Mouse (Mus musculus) liver, embryonic 11.5 days (tissue): ENCODE data around the gene Pgap3. TPM values are rescaled to one million over a fixed set of nuclear protein-coding genes. Genes with fewer than 3 reads are reported as not detected.

Experiments
- ATAC-seq: fragments of 200-750 bp; cut with Nextera tagmentation; replicated peaks from 2 replicates; pipeline ENCODE4 v1.8.0; 2017; ENCODE audit warnings: moderate number of reproducible peaks, mild to moderate bottlenecking, moderate TSS enrichment, moderate library complexity; ENCODE audit not compliant: low FRiP score
- DNase-seq: peaks from one replicate; pipeline ENCODE4 v3.0.0-alpha.2; 2017; ENCODE audit warnings: low spot score
- H3K27ac ChIP-seq: fragments of 300-500 bp; sonication (generic); 2 replicates; pipeline ENCODE4 v1.5.1; 2014; ENCODE audit warnings: mild to moderate bottlenecking, low read depth, low read length, control low read depth
- H3K27me3 ChIP-seq: fragments of 300-500 bp; sonication (generic); replicated peaks from 2 replicates; pipeline ENCODE4 v1.6.1; 2014; ENCODE audit warnings: low read length, mixed read lengths; ENCODE audit not compliant: control insufficient read depth, insufficient read depth
- H3K36me3 ChIP-seq: fragments of 300-500 bp; sonication (generic); 2 replicates; pipeline ENCODE4 v1.6.1; 2014; ENCODE audit warnings: mild to moderate bottlenecking, low read length, moderate library complexity, mixed read lengths; ENCODE audit not compliant: control insufficient read depth, insufficient read depth
- H3K4me1 ChIP-seq: fragments of 300-500 bp; sonication (generic); replicated peaks from 2 replicates; pipeline ENCODE4 v1.6.1; 2014; ENCODE audit warnings: low read length, mixed read lengths; ENCODE audit not compliant: control insufficient read depth, insufficient read depth
- H3K4me2 ChIP-seq: fragments of 300-500 bp; sonication (generic); 2 replicates; pipeline ENCODE4 v1.6.1; 2014; ENCODE audit warnings: mild to moderate bottlenecking, control low read depth, moderate library complexity
- H3K4me3 ChIP-seq: fragments of 300-500 bp; sonication (generic); 2 replicates; pipeline ENCODE4 v1.5.1; 2014; ENCODE audit warnings: low read depth, low read length, control low read depth
- H3K9ac ChIP-seq: fragments of 300-500 bp; sonication (generic); 2 replicates; pipeline ENCODE4 v1.6.1; 2014; ENCODE audit warnings: low read depth, low read length, control low read depth
- H3K9me3 ChIP-seq: fragments of 300-500 bp; sonication (generic); 2 replicates; pipeline ENCODE4 v1.6.1; 2016; ENCODE audit warnings: low read length, inconsistent platforms, mixed read lengths; ENCODE audit not compliant: control insufficient read depth
- WGBS: fragments of 180-500 bp; shearing (Covaris S2); extraction: QIAGEN DNeasy Blood & Tissue Kit; methylation state at CpG from one replicate; pipeline ENCODE4 v1.1.7; 2014; 5-methylcytosine and 5-hydroxymethylcytosine counted together
- polyA plus RNA-seq: library from polyadenylated mRNA; unstranded; fragments of >200 nt; fragmentation: Nextera tagmentation; extraction: Ambion mirVana; gene quantifications from 2 replicates; pipeline ENCODE4 v1.2.1, GENCODE M21; 2014

Pgap3 gene
- polyA plus RNA-seq, result 6.4 and 8.5 TPM in 2 replicates

DNA sequence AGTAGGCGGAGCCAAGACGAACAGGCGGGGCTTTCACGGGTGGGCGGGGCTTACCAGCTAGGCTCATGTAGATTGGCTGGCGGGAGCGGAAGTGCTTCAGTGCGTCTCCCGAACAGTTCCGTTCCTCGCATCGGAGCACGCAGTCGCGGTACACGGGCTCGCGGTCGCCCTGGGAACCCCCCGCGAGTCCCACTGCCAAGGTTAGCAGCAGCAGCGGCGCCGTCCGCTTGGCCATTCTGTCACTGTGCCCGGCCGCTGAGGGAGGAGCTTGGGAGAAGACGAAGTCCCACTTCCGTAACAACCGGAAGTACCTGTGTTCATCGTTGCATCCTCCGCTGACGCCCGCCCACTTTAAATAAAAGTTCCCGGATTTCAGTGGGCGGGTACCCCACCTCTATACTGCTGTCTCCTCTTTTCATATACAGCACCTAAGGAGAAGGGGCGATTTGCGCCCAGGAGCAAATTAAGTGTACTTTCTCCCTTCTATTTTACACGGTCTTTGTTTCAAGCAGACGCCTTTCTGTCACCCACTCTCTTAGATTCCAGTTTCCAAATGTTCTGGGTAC is at the start of gene Pgap3:
Pgap3 (minus strand) TSS at position 330 of the 566 bp plus-strand sequence.
- Histone ChIP-seq H3K9ac (peak within 1 kb of the TSS; percentile 83), H3K27me3 (no peaks in the 10 kb centered on the region; the same call in 1 of the 2 replicates), H3K27ac (peak within 1 kb of the TSS; percentile 92), H3K9me3 (no peaks in the 10 kb centered on the region), H3K4me2 (peak within 1 kb of the TSS; percentile 82), H3K4me1 (peaks cover 5% of the 10 kb centered on the region; the same call in 1 of the 2 replicates), H3K36me3 (no peaks in the 10 kb centered on the region), H3K4me3 (peak within 1 kb of the TSS; percentile 76)
- under 1% methylated on average over 40 of the region's 40 CpGs for WGBS
- DNase-seq (peak; percentile 89), ATAC-seq (peak; percentile 89)

DNA sequence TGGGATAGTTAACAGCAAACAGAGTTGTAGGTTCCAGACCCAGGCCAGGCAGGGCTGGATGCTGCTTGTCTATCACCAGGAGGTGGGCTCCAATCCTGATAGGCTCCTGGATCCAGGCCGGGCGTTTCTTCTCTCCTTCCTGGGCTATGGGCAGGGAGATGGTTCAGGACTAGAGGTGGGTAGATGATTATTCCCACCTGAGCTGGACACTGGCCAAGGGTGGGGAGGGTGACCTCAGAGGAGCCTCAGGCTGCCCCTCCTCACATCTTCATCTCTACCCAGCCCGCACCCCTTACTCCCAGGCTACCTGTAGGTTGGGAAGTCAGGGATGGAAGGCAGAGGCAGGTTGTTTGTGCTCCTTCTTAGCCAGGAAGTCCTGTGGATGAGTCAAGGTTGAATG is 49.1 kb upstream of the Pgap3 start:
- H3K4me2 ChIP-seq, result peak overlapping the region; percentile 50
- peaks cover 4% of the 10 kb centered on the region; the same call in 1 of the 2 replicates for H3K4me1 ChIP-seq
- H3K36me3 ChIP-seq, result no peaks in the 10 kb centered on the region; the same call in 1 of the 2 replicates
- H3K9ac ChIP-seq, result no peak overlapping the region
- peaks cover 55% of the 10 kb centered on the region for H3K27me3 ChIP-seq
- no peaks in the 10 kb centered on the region for H3K9me3 ChIP-seq
- DNase-seq, result no peak
- H3K4me3 ChIP-seq, result peak overlapping the region; percentile 34
- no peak overlapping the region for H3K27ac ChIP-seq
- no peak for ATAC-seq
- WGBS, result 76% methylated on average over 3 of the region's 3 CpGs

DNA sequence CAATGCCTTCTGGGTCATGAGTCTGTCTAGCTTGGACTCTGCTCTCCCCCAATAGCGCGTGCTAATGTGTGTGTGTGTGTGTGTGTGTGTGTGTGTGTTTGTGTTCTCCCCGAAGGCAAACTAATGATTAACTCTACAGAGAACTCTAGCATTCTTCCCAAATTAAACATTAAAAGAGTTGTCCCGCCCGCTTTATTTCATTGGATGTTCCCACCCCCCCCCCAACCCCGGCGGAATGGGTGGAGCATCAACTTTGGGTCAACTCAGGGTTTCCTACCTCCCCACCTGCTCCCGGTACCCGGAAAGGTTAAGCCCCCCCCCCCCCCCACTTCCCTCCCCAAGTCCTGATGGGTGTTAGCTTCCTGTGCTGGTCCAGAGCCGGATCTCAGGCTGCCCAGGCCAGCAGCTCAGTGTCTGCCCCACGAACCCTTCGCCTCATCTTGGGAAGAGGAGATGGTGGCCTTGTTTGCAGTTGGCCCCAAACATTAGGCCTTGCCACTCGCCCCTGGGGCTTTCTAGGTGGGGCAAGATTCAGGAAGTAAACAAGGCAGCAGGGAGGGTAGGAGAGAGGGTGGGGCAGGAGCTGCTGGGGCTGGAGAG is 48.0 kb upstream of the Pgap3 start:
- H3K27me3 ChIP-seq, result peaks cover 53% of the 10 kb centered on the region
- no peak overlapping the region for H3K9ac ChIP-seq
- H3K36me3 ChIP-seq, result no peaks in the 10 kb centered on the region; the same call in 1 of the 2 replicates
- no peaks in the 10 kb centered on the region for H3K9me3 ChIP-seq
- peaks cover 4% of the 10 kb centered on the region; the same call in 1 of the 2 replicates for H3K4me1 ChIP-seq
- peak overlapping the region; percentile 47 for H3K4me3 ChIP-seq
- DNase-seq, result no peak
- 0 out of 2 replicates have a peak, but pooled peaks have one; percentile 35 for ATAC-seq
- H3K27ac ChIP-seq, result peak overlapping the region; percentile 77
- peak overlapping the region; percentile 50 for H3K4me2 ChIP-seq
- 35% methylated on average over 13 of the region's 13 CpGs for WGBS

DNA sequence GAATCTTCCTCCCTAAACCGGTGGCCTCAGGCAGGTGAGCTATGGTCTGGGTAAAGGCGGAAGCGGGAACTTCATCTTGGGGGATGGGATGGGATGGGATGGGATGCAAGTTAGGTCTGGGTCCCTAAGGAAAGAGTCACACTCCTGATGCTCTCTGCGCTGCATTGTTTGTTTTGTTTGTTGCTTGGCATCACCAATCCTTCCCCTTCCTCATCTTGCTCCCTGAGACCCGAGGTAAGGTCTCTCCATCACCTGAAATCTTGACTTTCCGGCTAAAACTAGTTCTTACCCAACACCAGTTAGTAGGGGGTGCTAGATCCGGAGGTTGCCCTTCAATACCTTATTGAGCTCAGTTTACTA is 47.2 kb upstream of the Pgap3 start:
- WGBS, result 16% methylated on average over 7 of the region's 7 CpGs
- Histone ChIP-seq H3K27ac (peak overlapping the region; percentile 77), H3K4me3 (peak overlapping the region; percentile 47), H3K9ac (peak overlapping the region; percentile 56), H3K4me1 (peaks cover 4% of the 10 kb centered on the region; the same call in 1 of the 2 replicates), H3K9me3 (no peaks in the 10 kb centered on the region), H3K27me3 (peaks cover 53% of the 10 kb centered on the region), H3K36me3 (no peaks in the 10 kb centered on the region; the same call in 1 of the 2 replicates), H3K4me2 (peak overlapping the region; percentile 38)
- no peak for ATAC-seq
- DNase-seq, result no peak

DNA sequence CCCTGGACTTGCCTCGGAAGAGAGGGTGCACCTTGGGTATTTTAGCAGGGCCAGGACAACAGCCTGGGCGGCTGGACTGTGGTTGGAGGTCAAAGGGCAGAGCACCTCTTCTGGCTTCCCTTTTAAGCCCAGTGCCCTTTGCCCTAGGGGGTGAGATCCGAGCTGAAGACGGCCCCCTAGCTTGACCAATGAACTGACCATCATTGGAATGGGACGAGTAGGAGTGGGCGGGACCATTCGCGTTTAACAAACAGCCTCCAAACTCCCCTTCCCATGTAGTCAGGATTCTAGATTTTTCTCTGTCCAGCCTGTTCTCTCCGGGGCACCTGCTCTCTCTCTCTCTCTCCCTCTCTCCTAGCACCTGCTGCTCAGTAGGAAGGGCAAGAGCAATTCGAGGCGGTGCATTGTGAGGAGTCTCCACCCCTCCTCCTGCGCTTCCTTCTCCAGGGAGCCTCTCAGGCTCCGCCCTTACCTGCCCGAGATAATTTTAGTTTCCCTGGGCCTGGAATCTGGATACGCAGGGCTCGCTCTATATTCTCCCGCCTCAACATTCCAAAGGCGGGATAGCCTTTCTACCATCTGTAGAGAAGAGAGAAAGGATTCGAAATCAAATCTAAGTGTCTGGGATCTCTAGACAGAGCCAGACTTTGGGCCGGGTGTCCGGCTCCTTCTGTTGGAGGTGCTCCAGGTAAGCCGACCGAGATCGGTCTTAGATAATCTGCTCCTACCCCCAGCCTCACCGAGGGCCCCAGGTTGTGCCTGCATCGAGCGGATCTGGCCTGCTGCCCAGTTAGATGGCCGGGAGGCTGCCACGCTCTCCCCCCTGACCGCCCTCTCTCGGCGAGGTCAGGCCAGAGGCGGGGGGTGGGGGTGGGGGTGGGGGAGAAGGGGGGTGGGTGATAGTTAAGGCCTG is 46.5 kb upstream of the Pgap3 start:
- H3K4me3 ChIP-seq, result peak overlapping the region; percentile 47
- peak overlapping the region; percentile 33 for H3K4me2 ChIP-seq
- no peaks in the 10 kb centered on the region for H3K36me3 ChIP-seq
- H3K9ac ChIP-seq, result peak overlapping the region; percentile 56
- 6% methylated on average over 33 of the region's 33 CpGs for WGBS
- DNase-seq (peak; percentile 50), ATAC-seq (peak; percentile 63)
- H3K27ac ChIP-seq, result peak overlapping the region; percentile 77
- peaks cover 4% of the 10 kb centered on the region; the same call in 1 of the 2 replicates for H3K4me1 ChIP-seq
- no peaks in the 10 kb centered on the region for H3K9me3 ChIP-seq
- H3K27me3 ChIP-seq, result peaks cover 53% of the 10 kb centered on the region

DNA sequence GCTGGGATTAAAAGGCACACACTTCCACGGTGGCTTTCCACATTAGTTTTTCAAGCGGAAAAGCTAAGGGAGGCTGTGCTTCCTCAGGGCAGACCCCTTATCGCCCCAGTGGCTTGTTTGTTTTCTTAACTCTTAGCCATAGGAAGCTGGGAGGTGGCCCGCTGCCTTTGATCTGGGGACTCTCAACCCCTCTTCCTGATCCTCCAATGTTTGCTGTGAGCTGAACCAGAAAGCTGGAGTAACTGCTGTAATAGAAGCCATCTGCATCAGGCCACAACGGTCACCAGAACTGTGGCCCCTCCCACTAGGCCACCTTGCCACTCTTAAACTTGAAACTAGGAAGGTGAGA is 45.9 kb upstream of the Pgap3 start, which contains the start of gene Grb7:
Grb7 (plus strand) TSS at position 182 of the 349 bp plus-strand sequence.
- DNase-seq (no peak), ATAC-seq (peak; percentile 24)
- H3K9ac ChIP-seq, result peak within 1 kb of the TSS; percentile 56

DNA sequence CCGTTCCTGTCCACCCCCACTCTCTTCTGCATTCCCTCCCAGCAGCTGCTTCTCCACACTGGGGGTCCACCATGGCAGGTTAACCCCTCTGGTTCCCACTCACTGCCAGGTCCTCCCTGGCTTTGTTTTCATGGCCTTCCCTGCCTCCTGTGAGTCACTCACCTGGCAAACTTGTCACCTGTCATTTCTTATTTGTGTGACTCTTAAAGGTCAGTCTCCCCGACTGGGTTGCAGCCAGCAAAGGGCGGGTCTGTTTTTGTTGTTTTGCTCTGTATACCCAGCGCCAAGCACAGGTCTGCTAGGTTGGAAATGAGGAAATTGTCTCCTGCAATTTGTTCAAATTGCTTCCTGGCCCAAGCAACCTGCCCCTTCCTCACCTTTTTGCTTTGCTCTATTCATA is 45.4 kb upstream of the Pgap3 start:
- Histone ChIP-seq H3K9me3 (no peaks in the 10 kb centered on the region), H3K9ac (no peak overlapping the region), H3K27ac (peak overlapping the region; percentile 77), H3K4me2 (peak overlapping the region; percentile 31), H3K4me3 (peak overlapping the region; percentile 3; the same call in 1 of the 2 replicates), H3K36me3 (no peaks in the 10 kb centered on the region), H3K4me1 (peaks cover 4% of the 10 kb centered on the region; the same call in 1 of the 2 replicates), H3K27me3 (peaks cover 53% of the 10 kb centered on the region)
- ATAC-seq (no peak), DNase-seq (no peak)
- WGBS, result 49% methylated on average over 4 of the region's 4 CpGs

More for the DNA sequence above, 45.9 kb upstream of the Pgap3 start, which contains the start of gene Grb7:
- Histone ChIP-seq H3K4me2 (peak within 1 kb of the TSS; percentile 33), H3K9me3 (no peaks in the 10 kb centered on the region), H3K36me3 (no peaks in the 10 kb centered on the region), H3K4me3 (peak within 1 kb of the TSS; percentile 47), H3K27ac (peak within 1 kb of the TSS; percentile 77), H3K27me3 (peaks cover 53% of the 10 kb centered on the region), H3K4me1 (peaks cover 4% of the 10 kb centered on the region; the same call in 1 of the 2 replicates)
- WGBS, result 12% methylated on average over 5 of the region's 5 CpGs

DNA sequence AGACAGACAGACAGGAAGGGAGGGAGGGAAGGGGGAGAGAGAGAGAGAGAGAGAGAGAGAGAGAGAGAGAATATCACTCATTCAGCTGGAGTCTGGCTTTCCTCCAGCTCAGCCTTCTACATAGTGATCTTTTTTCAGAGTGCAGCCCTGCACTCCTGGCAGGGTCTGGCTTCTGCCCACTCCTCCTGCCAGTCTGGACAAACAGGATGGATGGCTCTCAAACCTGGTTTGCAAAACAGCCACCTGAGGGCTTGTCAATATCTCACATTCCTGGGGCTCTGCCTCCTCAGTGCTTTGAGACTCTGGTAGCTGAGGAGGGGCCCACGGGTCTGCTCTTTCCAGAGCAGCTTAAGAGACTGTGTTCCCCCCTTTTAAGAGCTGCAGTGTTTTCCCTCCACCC is 44.9 kb upstream of the Pgap3 start:
- 20% methylated on average over 1 of the region's 1 CpGs for WGBS
- Histone ChIP-seq H3K9me3 (no peaks in the 10 kb centered on the region), H3K4me3 (no peak overlapping the region; the same call in 1 of the 2 replicates), H3K9ac (no peak overlapping the region), H3K4me2 (peak overlapping the region; percentile 31), H3K4me1 (peaks cover 4% of the 10 kb centered on the region; the same call in 1 of the 2 replicates), H3K36me3 (no peaks in the 10 kb centered on the region), H3K27me3 (peaks cover 51% of the 10 kb centered on the region), H3K27ac (peak overlapping the region; percentile 77)
- ATAC-seq, result no peak
- DNase-seq, result no peak
